Mouse (Mus musculus): ENCODE measurements around the gene Glud1. TPM values are rescaled to one million over a fixed set of nuclear protein-coding genes. Genes with fewer than 3 reads are reported as not detected.

Glud1 gene
- polyA plus RNA-seq, 1 experiment from 2014 or later, result 87.3 TPM

- Histone ChIP-seq H3K4me1 (peaks cover 18% of the 10 kb centered on the region), H3K9me3 (no peaks in the 10 kb centered on the region), H3K36me3 (peaks cover 18% of the 10 kb centered on the region), H3K27me3 (ENCODE audit: insufficient read depth, poor library complexity, severe bottlenecking) (no peaks in the 10 kb centered on the region), H3K4me3 (no peak overlapping the region), H3K27ac (no peak overlapping the region)
- DNase-seq (ENCODE audit: low spot score), result no peak
- WGBS, result 91% methylated on average over 3 of the region's 3 CpGs
These were observed 4.3 kb downstream of the Glud1 start for GRCm38 (mm10) chr14:34314796-34315195.

GRCm38 (mm10) chr14:34316346-34316745 is 5.8 kb downstream of the Glud1 start:
- DNase-seq (ENCODE audit: low spot score), result no peak
- H3K9me3 ChIP-seq, result no peaks in the 10 kb centered on the region
- H3K4me1 ChIP-seq, result peaks cover 18% of the 10 kb centered on the region
- H3K27ac ChIP-seq, result no peak overlapping the region
- WGBS, result 95% methylated on average over 2 of the region's 2 CpGs
- H3K36me3 ChIP-seq, result peaks cover 29% of the 10 kb centered on the region
- no peaks in the 10 kb centered on the region for H3K27me3 ChIP-seq (ENCODE audit: insufficient read depth, poor library complexity, severe bottlenecking)
- H3K4me3 ChIP-seq, result no peak overlapping the region

- H3K4me3 ChIP-seq, result no peak overlapping the region
- no peak for DNase-seq (ENCODE audit: low spot score)
- H3K9me3 ChIP-seq, result no peaks in the 10 kb centered on the region
- no peaks in the 10 kb centered on the region for H3K27me3 ChIP-seq (ENCODE audit: insufficient read depth, poor library complexity, severe bottlenecking)
- no peak overlapping the region for H3K27ac ChIP-seq
- H3K4me1 ChIP-seq, result peaks cover 13% of the 10 kb centered on the region
- H3K36me3 ChIP-seq, result peaks cover 33% of the 10 kb centered on the region
- WGBS, result 93% methylated on average over 3 of the region's 3 CpGs
These were observed 6.9 kb downstream of the Glud1 start for GRCm38 (mm10) chr14:34317431-34317830.

GRCm38 (mm10) chr14:34318113-34318512 is 7.6 kb downstream of the Glud1 start:
- H3K9me3 ChIP-seq, result no peaks in the 10 kb centered on the region
- H3K27ac ChIP-seq, result no peak overlapping the region
- H3K4me1 ChIP-seq, result peaks cover 6% of the 10 kb centered on the region
- H3K36me3 ChIP-seq, result peaks cover 38% of the 10 kb centered on the region
- no peak for DNase-seq (ENCODE audit: low spot score)
- no peaks in the 10 kb centered on the region for H3K27me3 ChIP-seq (ENCODE audit: insufficient read depth, poor library complexity, severe bottlenecking)
- H3K4me3 ChIP-seq, result no peak overlapping the region

- H3K4me3 ChIP-seq, result no peak overlapping the region
- no peaks in the 10 kb centered on the region for H3K4me1 ChIP-seq
- 93% methylated on average over 5 of the region's 5 CpGs for WGBS
- no peaks in the 10 kb centered on the region for H3K27me3 ChIP-seq (ENCODE audit: insufficient read depth, poor library complexity, severe bottlenecking)
- H3K27ac ChIP-seq, result no peak overlapping the region
- DNase-seq (ENCODE audit: low spot score), result no peak
- no peaks in the 10 kb centered on the region for H3K9me3 ChIP-seq
- peaks cover 62% of the 10 kb centered on the region for H3K36me3 ChIP-seq
These were observed 13.1 kb downstream of the Glud1 start for GRCm38 (mm10) chr14:34323576-34324085.

- H3K27me3 ChIP-seq (ENCODE audit: insufficient read depth, poor library complexity, severe bottlenecking), result no peaks in the 10 kb centered on the region
- WGBS, result 77% methylated on average over 3 of the region's 3 CpGs
- H3K27ac ChIP-seq, result no peak overlapping the region
- H3K4me3 ChIP-seq, result no peak overlapping the region
- peaks cover 68% of the 10 kb centered on the region for H3K36me3 ChIP-seq
- H3K9me3 ChIP-seq, result no peaks in the 10 kb centered on the region
- DNase-seq (ENCODE audit: low spot score), result no peak
- H3K4me1 ChIP-seq, result no peaks in the 10 kb centered on the region
These were observed 16.1 kb downstream of the Glud1 start for GRCm38 (mm10) chr14:34326606-34327005.

- no peaks in the 10 kb centered on the region for H3K9me3 ChIP-seq
- H3K36me3 ChIP-seq, result peaks cover 74% of the 10 kb centered on the region
- H3K4me1 ChIP-seq, result no peaks in the 10 kb centered on the region
- H3K27me3 ChIP-seq (ENCODE audit: insufficient read depth, poor library complexity, severe bottlenecking), result no peaks in the 10 kb centered on the region
- no peak for DNase-seq (ENCODE audit: low spot score)
- WGBS, result 77% methylated on average over 1 of the region's 1 CpGs
- H3K4me3 ChIP-seq, result no peak overlapping the region
- H3K27ac ChIP-seq, result no peak overlapping the region
These were observed 17.1 kb downstream of the Glud1 start for GRCm38 (mm10) chr14:34327618-34328017.

GRCm38 (mm10) chr14:34330657-34331158 is 20.2 kb downstream of the Glud1 start:
- no peaks in the 10 kb centered on the region for H3K9me3 ChIP-seq
- 87% methylated on average over 9 of the region's 9 CpGs for WGBS
- no peaks in the 10 kb centered on the region for H3K27me3 ChIP-seq (ENCODE audit: insufficient read depth, poor library complexity, severe bottlenecking)
- H3K27ac ChIP-seq, result no peak overlapping the region
- H3K36me3 ChIP-seq, result peaks cover 74% of the 10 kb centered on the region
- H3K4me1 ChIP-seq, result no peaks in the 10 kb centered on the region
- no peak for DNase-seq (ENCODE audit: low spot score)
- no peak overlapping the region for H3K4me3 ChIP-seq

GRCm38 (mm10) chr14:34331886-34332285 is 21.4 kb downstream of the Glud1 start:
- 83% methylated on average over 3 of the region's 3 CpGs for WGBS
- Histone ChIP-seq H3K9me3 (no peaks in the 10 kb centered on the region), H3K27ac (no peak overlapping the region), H3K4me3 (no peak overlapping the region), H3K27me3 (ENCODE audit: insufficient read depth, poor library complexity, severe bottlenecking) (no peaks in the 10 kb centered on the region), H3K4me1 (no peaks in the 10 kb centered on the region), H3K36me3 (peaks cover 84% of the 10 kb centered on the region)
- no peak for DNase-seq (ENCODE audit: low spot score)

GRCm38 (mm10) chr14:34332476-34332875 is 21.9 kb downstream of the Glud1 start:
- no peak for DNase-seq (ENCODE audit: low spot score)
- WGBS, result 88% methylated on average over 5 of the region's 5 CpGs
- Histone ChIP-seq H3K36me3 (peaks cover 87% of the 10 kb centered on the region), H3K27me3 (ENCODE audit: insufficient read depth, poor library complexity, severe bottlenecking) (no peaks in the 10 kb centered on the region), H3K9me3 (no peaks in the 10 kb centered on the region), H3K4me3 (no peak overlapping the region), H3K27ac (no peak overlapping the region), H3K4me1 (no peaks in the 10 kb centered on the region)

- WGBS, result 72% methylated on average over 1 of the region's 1 CpGs
- no peak overlapping the region for H3K27ac ChIP-seq
- H3K27me3 ChIP-seq (ENCODE audit: insufficient read depth, poor library complexity, severe bottlenecking), result no peaks in the 10 kb centered on the region
- H3K9me3 ChIP-seq, result no peaks in the 10 kb centered on the region
- no peaks in the 10 kb centered on the region for H3K4me1 ChIP-seq
- no peak overlapping the region for H3K4me3 ChIP-seq
- DNase-seq (ENCODE audit: low spot score), result no peak
- H3K36me3 ChIP-seq, result peaks cover 91% of the 10 kb centered on the region
These were observed 28.9 kb downstream of the Glud1 start for GRCm38 (mm10) chr14:34339446-34339845.

GRCm38 (mm10) chr14:34341993-34342392 is 31.5 kb downstream of the Glud1 start:
- H3K4me1 ChIP-seq, result peaks cover 5% of the 10 kb centered on the region; the same call in 1 of the 2 replicates
- no peaks in the 10 kb centered on the region for H3K27me3 ChIP-seq (ENCODE audit: insufficient read depth, poor library complexity, severe bottlenecking)
- H3K4me3 ChIP-seq, result no peak overlapping the region
- no peak for DNase-seq (ENCODE audit: low spot score)
- no peak overlapping the region for H3K27ac ChIP-seq
- WGBS, result 86% methylated on average over 4 of the region's 4 CpGs
- H3K36me3 ChIP-seq, result peaks cover 68% of the 10 kb centered on the region
- no peaks in the 10 kb centered on the region for H3K9me3 ChIP-seq

GRCm38 (mm10) chr14:34343078-34343477 is 32.6 kb downstream of the Glud1 start:
- no peaks in the 10 kb centered on the region for H3K9me3 ChIP-seq
- 86% methylated on average over 4 of the region's 4 CpGs for WGBS
- no peak overlapping the region for H3K27ac ChIP-seq
- no peak overlapping the region for H3K4me3 ChIP-seq
- peaks cover 5% of the 10 kb centered on the region; the same call in 1 of the 2 replicates for H3K4me1 ChIP-seq
- H3K27me3 ChIP-seq (ENCODE audit: insufficient read depth, poor library complexity, severe bottlenecking), result no peaks in the 10 kb centered on the region
- DNase-seq (ENCODE audit: low spot score), result no peak
- peaks cover 57% of the 10 kb centered on the region for H3K36me3 ChIP-seq

- no peak overlapping the region for H3K4me3 ChIP-seq
- peaks cover 46% of the 10 kb centered on the region for H3K36me3 ChIP-seq
- H3K9me3 ChIP-seq, result no peaks in the 10 kb centered on the region
- H3K4me1 ChIP-seq, result peaks cover 5% of the 10 kb centered on the region; the same call in 1 of the 2 replicates
- no peak for DNase-seq (ENCODE audit: low spot score)
- no peak overlapping the region for H3K27ac ChIP-seq
- 84% methylated on average over 5 of the region's 5 CpGs for WGBS
- no peaks in the 10 kb centered on the region for H3K27me3 ChIP-seq (ENCODE audit: insufficient read depth, poor library complexity, severe bottlenecking)
These were observed 33.8 kb downstream of the Glud1 start for GRCm38 (mm10) chr14:34344361-34344760.
